Mouse (Mus musculus) macrophage (primary cell): ENCODE data around the gene Bdh2. TPM values are rescaled to one million over a fixed set of nuclear protein-coding genes. Genes with fewer than 3 reads are reported as not detected.

Experiments used
- H3K27ac ChIP-seq: fragments of 350-480 bp; formaldehyde crosslinking; 2 replicates; pipeline ENCODE4 v1.9.0; 2021
- H3K36me3 ChIP-seq: fragments of 350-480 bp; formaldehyde crosslinking; 2 replicates; pipeline ENCODE4 v1.9.0; 2021; ENCODE audit errors: inconsistent target
- H3K4me3 ChIP-seq: fragments of 350-480 bp; formaldehyde crosslinking; 2 replicates; pipeline ENCODE4 v1.9.0; 2021; ENCODE audit errors: inconsistent target
- H3K79me2 ChIP-seq: fragments of 350-480 bp; formaldehyde crosslinking; 2 replicates; pipeline ENCODE4 v1.9.0; 2021; ENCODE audit errors: inconsistent target
- WGBS: methylation state at CpG from one replicate; pipeline ENCODE4 v1.1.7; 2026; ENCODE audit warnings: inconsistent platforms; ENCODE audit not compliant: missing documents; 5-methylcytosine and 5-hydroxymethylcytosine counted together
- polyA plus RNA-seq: library from polyadenylated mRNA; stranded (reverse); fragments of 250-400 nt; gene quantifications from 3 replicates; pipeline ENCODE4 v1.2.4, GENCODE M21; 2018; ENCODE audit warnings: inconsistent platforms

The Bdh2 gene
- polyA plus RNA-seq, 1 experiment from 2014 or later, result not detected

DNA sequence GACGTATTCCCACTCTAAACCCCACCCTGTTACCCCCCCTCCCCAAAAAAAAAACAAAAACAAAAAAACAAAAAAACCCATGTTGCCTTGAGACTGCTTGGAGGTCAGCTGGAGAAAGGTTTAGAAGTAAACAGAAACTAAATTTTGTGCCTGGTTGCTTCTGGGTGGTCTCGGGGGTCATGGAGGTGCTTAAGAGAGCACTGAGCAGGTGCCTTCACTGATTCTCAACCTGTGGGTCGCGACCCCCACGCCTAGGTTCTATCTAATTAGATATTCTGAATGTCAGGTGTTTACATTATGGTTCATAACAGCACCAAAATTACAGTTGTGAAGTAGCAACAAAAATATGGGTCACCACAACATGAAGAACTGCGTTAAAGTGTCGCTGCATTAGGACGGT lies 680 bp downstream of the Bdh2 start:
- Histone ChIP-seq H3K36me3 (no peaks in the 10 kb centered on the region), H3K79me2 (no peaks in the 10 kb centered on the region), H3K27ac (no peak overlapping the region), H3K4me3 (no peak overlapping the region)
- 95% methylated on average over 7 of the region's 8 CpGs for WGBS

DNA sequence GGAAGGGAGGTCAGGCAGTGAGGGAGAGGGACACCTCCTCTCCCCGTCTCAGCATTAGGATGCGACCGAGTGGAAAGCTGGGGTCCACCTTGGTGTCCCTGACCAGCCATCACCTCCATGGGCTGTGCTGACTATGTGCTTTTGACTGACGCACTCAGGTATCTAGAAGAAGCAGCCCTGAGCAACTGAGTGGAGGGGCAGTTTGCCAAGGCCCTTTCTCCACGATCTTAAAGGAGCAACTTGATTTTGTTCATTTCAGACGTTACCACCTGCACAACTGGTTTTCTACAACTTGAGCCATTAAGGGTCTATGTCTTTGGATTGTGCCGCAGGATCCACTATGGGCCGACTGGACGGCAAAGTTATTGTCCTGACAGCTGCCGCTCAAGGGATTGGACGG lies 4.2 kb downstream of the Bdh2 start:
- Histone ChIP-seq H3K36me3 (no peaks in the 10 kb centered on the region), H3K79me2 (no peaks in the 10 kb centered on the region), H3K4me3 (no peak overlapping the region), H3K27ac (no peak overlapping the region)
- WGBS, result 87% methylated on average over 11 of the region's 11 CpGs

- Histone ChIP-seq H3K4me3 (no peak overlapping the region), H3K36me3 (no peaks in the 10 kb centered on the region), H3K27ac (no peak overlapping the region), H3K79me2 (no peaks in the 10 kb centered on the region)
- 97% methylated on average over 2 of the region's 3 CpGs for WGBS
These were observed 4.8 kb downstream of the Bdh2 start for GRCm38 (mm10) chr3:135285807-135286206.

DNA sequence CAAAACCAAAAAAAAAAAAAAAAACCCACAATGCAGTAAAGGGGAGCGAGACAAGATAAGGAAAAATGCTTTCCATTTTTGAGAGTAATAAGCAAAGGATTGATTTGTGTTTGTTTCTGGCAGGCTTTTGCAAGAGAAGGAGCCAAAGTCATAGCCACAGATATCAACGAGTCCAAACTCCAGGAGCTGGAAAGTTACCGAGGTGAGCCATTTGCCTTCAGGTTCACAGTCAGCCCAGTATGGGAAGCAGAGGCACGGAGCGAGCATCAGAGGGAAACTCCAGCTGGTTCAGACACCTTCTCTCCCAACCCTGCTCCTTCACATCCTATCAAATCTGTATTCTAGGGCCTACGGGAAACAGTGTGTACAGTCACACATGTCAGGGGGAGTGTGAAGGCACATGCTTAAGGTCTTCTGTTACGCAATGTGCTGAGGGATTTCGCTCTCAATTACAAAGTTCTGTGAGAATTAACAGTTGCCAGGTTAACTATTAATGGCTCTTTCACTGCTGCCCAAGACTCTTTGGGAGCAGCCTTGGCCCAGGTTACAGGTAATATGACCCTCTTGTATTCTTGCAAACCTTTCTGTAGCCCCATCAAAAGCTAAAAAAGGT lies 7.2 kb downstream of the Bdh2 start:
- Histone ChIP-seq H3K4me3 (no peak overlapping the region), H3K36me3 (no peaks in the 10 kb centered on the region), H3K79me2 (no peaks in the 10 kb centered on the region), H3K27ac (no peak overlapping the region)
- 87% methylated on average over 8 of the region's 8 CpGs for WGBS

DNA sequence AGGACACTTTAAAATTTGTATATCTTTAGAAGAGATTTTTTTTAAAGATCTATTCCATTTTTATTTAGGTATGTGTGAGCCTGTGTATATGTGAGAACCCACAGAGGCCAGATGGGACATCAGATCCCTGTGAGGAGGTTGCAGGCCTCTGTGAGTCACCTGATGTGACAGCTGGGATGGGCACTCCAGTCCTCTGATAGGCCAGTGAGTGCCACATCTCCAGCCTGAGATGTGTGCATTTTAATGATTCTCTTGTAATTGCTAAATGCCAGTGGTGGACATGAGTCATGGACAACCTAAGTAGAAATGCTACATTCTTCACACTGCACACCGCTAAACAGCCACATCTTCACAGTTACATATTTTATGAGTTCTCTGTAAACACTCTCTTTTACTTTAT lies 8.1 kb downstream of the Bdh2 start:
- H3K36me3 ChIP-seq, result no peaks in the 10 kb centered on the region
- 100% methylated on average over 1 of the region's 1 CpGs for WGBS
- no peak overlapping the region for H3K4me3 ChIP-seq
- no peak overlapping the region for H3K27ac ChIP-seq
- H3K79me2 ChIP-seq, result no peaks in the 10 kb centered on the region

DNA sequence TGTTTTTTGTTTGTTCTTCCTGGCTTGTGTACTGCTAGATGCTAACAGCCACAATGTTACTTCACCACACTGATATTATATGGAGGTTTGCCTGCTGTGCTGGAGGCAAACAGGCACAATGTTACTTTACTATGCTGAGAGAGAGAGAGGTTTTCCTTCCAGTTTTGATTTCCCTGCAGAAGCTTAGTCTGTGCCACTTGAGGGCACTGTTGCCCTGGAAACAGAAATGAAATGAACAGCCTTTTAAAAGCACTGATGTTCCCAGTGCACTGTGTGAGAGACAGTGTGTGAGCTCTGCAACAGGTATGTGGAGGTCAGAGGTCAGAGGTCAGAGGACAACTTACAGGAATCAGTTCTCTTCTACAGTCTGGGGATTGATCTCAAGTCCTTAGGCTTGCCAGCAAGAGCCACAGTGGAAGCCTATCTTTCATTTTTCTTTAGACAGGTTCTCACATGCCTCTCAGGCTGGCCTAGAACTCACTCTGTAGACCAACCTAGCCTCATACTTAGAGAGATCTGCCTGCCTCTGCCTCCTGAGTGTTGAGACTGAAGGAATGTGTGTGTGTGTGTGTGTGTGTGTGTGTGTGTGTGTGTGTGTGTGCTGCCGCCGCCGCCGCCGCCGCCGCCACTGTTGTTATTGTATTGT lies 9.4 kb downstream of the Bdh2 start:
- WGBS, result no CpG with 5 or more reads among the region's 7 CpGs
- no peaks in the 10 kb centered on the region for H3K36me3 ChIP-seq
- no peaks in the 10 kb centered on the region for H3K79me2 ChIP-seq
- no peak overlapping the region for H3K27ac ChIP-seq
- H3K4me3 ChIP-seq, result no peak overlapping the region

GRCm38 (mm10) chr3:135293703-135294102 lies 12.7 kb downstream of the Bdh2 start:
- WGBS, result 93% methylated on average over 7 of the region's 7 CpGs
- no peak overlapping the region for H3K4me3 ChIP-seq
- no peak overlapping the region for H3K27ac ChIP-seq
- no peaks in the 10 kb centered on the region for H3K79me2 ChIP-seq
- H3K36me3 ChIP-seq, result no peaks in the 10 kb centered on the region

DNA sequence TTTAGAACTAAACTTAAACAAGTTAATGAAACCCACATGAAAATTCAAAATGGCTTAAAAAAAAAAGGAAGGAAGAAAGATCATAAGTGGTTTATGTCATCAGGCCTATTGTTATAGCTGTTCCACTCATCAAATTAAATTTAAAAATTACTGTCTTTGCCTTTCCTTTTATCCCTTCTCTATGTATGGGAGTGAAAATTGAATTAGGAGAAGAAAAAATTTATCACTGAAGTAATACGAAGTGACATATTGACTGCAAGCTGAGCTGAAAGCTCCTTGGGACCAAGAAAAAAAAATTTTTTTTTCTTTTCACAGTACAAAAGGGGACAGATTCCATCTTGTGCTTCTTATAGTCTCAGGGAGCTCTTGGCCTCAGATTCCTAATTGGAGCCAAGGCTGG lies 14.5 kb downstream of the Bdh2 start:
- Histone ChIP-seq H3K27ac (peak overlapping the region; percentile 61), H3K79me2 (no peaks in the 10 kb centered on the region)
- 90% methylated on average over 1 of the region's 1 CpGs for WGBS

GRCm38 (mm10) chr3:135298560-135298959 lies 17.5 kb downstream of the Bdh2 start:
- Histone ChIP-seq H3K27ac (peak overlapping the region; percentile 54), H3K4me3 (no peak overlapping the region), H3K79me2 (no peaks in the 10 kb centered on the region)

More for the DNA sequence above, 14.5 kb downstream of the Bdh2 start:
- no peak overlapping the region for H3K4me3 ChIP-seq
- H3K36me3 ChIP-seq, result no peaks in the 10 kb centered on the region

GRCm38 (mm10) chr3:135300081-135300480 lies 19.1 kb downstream of the Bdh2 start:
- Histone ChIP-seq H3K4me3 (no peak overlapping the region), H3K36me3 (no peaks in the 10 kb centered on the region), H3K79me2 (no peaks in the 10 kb centered on the region), H3K27ac (no peak overlapping the region)
- WGBS, result 91% methylated on average over 6 of the region's 6 CpGs

More at GRCm38 (mm10) chr3:135298560-135298959, 17.5 kb downstream of the Bdh2 start:
- 17% methylated on average over 3 of the region's 3 CpGs for WGBS
- no peaks in the 10 kb centered on the region for H3K36me3 ChIP-seq

GRCm38 (mm10) chr3:135304060-135304459 lies 23.0 kb downstream of the Bdh2 start:
- Histone ChIP-seq H3K79me2 (no peaks in the 10 kb centered on the region), H3K4me3 (no peak overlapping the region), H3K36me3 (no peaks in the 10 kb centered on the region), H3K27ac (no peak overlapping the region)
- WGBS, result 91% methylated on average over 6 of the region's 6 CpGs

DNA sequence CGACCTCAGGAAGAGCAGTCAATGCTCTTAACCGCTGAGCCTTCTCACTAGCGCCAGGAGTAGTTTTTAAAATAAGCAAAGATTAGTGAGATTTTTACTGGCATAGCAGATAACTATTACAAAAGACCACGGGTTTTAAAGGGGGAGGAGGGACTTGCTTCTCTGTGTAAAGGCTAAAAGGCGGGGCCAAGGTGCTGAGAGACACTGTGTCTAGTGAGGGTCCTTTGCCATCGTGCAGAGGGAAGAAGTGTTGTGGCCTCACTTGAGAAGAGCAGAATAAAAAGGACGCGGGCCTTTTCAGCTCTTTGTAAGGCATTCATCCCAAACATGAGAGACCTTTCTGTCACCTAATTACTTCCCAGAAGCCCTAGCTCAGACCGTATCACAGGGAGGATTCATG lies 23.5 kb downstream of the Bdh2 start:
- WGBS, result 81% methylated on average over 9 of the region's 9 CpGs
- Histone ChIP-seq H3K36me3 (no peaks in the 10 kb centered on the region), H3K4me3 (no peak overlapping the region), H3K79me2 (no peaks in the 10 kb centered on the region), H3K27ac (no peak overlapping the region)

DNA sequence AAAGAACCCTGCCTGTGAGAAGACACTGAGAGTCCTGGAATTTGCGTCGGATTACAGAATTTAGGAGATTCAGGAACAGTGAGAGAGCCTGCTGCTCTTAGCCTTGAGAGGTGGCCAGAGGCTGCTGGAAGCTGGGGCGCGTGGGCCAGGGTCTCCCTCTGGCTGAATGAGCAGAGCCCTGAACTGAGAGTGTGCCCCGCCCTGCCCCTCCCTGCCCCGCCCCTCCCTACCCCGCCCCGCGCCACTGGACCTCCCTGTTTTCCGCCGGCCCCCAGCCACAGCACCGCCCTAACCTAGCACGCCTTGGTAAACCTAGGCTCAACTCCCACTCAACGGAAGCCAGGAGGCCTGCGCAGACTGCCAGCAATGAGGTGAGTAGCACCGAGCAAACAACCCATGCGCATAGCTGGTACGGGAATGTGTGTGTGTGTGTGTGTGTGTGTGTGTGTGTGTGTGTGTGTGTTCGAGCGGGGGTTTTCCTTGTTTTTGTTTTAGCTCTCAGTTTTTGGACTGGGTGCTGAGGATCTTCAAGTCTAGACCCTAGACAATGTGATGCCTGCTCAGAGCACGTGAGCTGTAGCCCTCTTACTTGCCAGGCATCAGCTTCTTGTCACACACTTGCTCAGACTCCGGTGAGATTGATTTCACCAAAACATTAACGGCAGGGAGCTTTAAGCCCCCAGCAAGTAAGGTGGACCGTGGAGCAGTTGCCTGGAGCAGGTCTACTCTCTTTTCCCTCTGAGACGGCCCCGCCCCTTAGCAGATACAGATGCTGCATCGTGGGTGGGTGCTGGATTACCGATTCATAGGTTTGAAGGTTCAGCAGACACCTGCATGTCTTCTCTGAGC lies 26.6 kb downstream of the Bdh2 start, which contains the start of gene Slc9b2:
Slc9b2 (plus strand) TSS at position 290 of the 849 bp plus-strand sequence.
- Histone ChIP-seq H3K4me3 (peak within 1 kb of the TSS; percentile 20; the same call in 1 of the 2 replicates), H3K36me3 (no peaks in the 10 kb centered on the region), H3K79me2 (no peaks in the 10 kb centered on the region), H3K27ac (no peak within 1 kb of the TSS)
- 24% methylated on average over 20 of the region's 28 CpGs for WGBS

DNA sequence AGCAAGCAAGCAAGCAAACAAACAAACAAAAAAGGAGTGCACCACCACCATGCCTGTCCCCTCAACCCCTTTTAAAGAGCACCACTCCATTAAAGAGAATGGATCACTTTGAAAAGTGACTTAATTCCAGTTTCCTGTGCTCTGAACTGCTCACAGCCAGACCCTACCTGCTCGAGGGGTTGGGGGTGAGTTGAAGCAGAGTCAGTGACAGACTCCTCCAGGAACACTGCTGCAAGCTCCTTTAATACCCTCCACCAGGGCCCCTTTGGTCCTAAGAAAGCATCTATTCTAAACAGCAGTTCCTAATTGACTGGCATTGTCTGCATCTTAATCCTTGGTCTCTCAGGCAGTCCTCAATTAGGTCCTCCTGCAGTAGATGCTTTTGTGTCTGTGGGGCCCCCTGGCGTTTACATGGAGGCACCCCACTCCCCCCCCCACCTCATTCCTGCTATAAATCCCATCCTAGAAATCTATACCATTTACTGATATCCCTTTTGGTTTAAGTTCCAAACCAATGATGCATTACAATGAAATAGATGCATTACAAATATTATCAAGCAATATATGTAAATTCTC lies 32.0 kb downstream of the Bdh2 start:
- Histone ChIP-seq H3K36me3 (no peaks in the 10 kb centered on the region), H3K27ac (no peak overlapping the region), H3K79me2 (no peaks in the 10 kb centered on the region), H3K4me3 (no peak overlapping the region)
- WGBS, result 60% methylated on average over 2 of the region's 2 CpGs

DNA sequence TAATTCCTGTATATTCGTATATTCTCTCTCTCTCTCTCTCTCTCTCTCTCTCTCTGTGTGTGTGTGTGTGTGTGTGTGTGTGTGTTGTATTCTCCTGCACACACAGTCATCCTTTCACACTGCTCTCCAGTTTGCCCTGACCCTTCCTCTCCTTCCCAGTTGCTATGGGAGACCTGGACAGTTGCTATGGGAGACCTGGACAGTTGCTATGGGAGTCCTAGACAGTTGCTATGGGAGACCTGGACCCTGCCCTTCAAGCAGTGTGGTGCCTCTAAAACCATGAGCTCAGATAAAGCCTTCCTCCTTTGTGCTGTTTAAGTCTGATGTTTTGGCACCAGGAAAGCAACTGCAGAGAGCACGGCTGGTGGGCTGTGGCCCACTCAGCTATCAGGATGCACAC lies 32.7 kb downstream of the Bdh2 start:
- Histone ChIP-seq H3K27ac (no peak overlapping the region), H3K4me3 (no peak overlapping the region)
- 94% methylated on average over 1 of the region's 2 CpGs for WGBS

More for the DNA sequence above, 32.7 kb downstream of the Bdh2 start:
- Histone ChIP-seq H3K36me3 (no peaks in the 10 kb centered on the region), H3K79me2 (no peaks in the 10 kb centered on the region)
